ENCODE assay signal across 8 mouse cellular contexts in the genomic region with DNA sequence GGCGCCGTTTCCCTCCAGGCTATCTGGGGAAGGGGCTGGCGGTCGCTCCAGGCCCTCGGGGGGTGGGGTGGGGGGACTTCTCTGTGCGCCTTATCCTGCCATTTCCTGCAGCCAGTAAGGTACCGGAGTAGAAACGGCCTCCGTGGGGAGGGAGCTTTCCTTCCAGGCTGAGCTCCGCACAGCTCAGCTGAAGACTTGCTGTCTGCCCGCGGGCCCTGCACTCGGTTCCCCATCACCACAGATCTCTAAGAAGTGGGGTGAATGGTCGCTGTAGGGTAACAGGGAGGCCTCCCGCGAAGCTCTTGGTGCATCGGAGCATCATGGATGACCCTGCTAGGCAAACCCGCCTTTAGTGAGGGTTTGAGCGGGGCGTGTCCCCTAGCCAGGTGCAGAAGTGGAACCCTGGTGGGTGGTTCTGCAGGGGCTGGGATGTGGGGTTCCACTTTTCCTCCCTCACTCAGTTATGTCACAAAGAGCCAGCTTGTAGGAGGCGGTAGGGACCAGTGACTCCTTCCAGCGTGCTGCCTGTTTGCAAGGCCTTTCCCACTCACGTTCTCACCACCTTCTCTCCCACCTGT. TPM values are rescaled to one million over a fixed set of nuclear protein-coding genes. Genes with fewer than 3 reads are reported as not detected.
DNase-seq lines count a peak whose midpoint lies in the region; ATAC-seq lines count a peak whose summit lies in the region.

No protein-coding gene starts in this region.

- no peaks in the 10 kb centered on the region for H3K36me3 ChIP-seq in limb, embryonic 12.5 days
- no peaks in the 10 kb centered on the region for H3K36me3 ChIP-seq in stomach, embryonic 14.5 days (ENCODE audit: control insufficient read depth, insufficient read depth, low read length)

- H3K27me3 ChIP-seq in limb, embryonic 12.5 days, result peaks cover 66% of the 10 kb centered on the region
- H3K27me3 ChIP-seq in stomach, embryonic 14.5 days (ENCODE audit: control insufficient read depth, insufficient read depth, low read length), result peaks cover 25% of the 10 kb centered on the region

- H3K9me3 ChIP-seq in limb, embryonic 12.5 days, result no peaks in the 10 kb centered on the region
- no peaks in the 10 kb centered on the region for H3K9me3 ChIP-seq in stomach, embryonic 14.5 days (ENCODE audit: control insufficient read depth, low read depth, low read length)

- H3K4me2 ChIP-seq in limb, embryonic 12.5 days, result peak overlapping the region; percentile 98
- peak overlapping the region; percentile 87 for H3K4me2 ChIP-seq in stomach, embryonic 14.5 days (replicated peaks; ENCODE audit: low read depth, low read length)

- no peak overlapping the region for H3K27ac ChIP-seq in limb, embryonic 12.5 days
- no peak overlapping the region for H3K27ac ChIP-seq in stomach, embryonic 14.5 days (ENCODE audit: low read length)

- peaks cover 31% of the 10 kb centered on the region for H3K4me1 ChIP-seq in limb, embryonic 12.5 days (replicated peaks)
- peaks cover 15% of the 10 kb centered on the region; the same call in 1 of the 2 replicates for H3K4me1 ChIP-seq in stomach, embryonic 14.5 days (ENCODE audit: control insufficient read depth, insufficient read depth, low read length)

- H3K9ac ChIP-seq in limb, embryonic 12.5 days (replicated peaks), result peak overlapping the region; percentile 56; the same call in 1 of the 2 replicates
- H3K9ac ChIP-seq in stomach, embryonic 14.5 days (replicated peaks; ENCODE audit: low read depth, low read length), result no peak overlapping the region

- 8% methylated on average over 23 of the region's 23 CpGs for WGBS in limb, embryonic 12.5 days
- 12% methylated on average over 23 of the region's 23 CpGs for WGBS in stomach, embryonic 14.5 days

- DNase-seq in frontal cortex, postnatal 10 days (ENCODE audit: low spot score in 2 of 2), result no peak
- DNase-seq in right cerebral cortex, adult 2 months (ENCODE audit: low spot score in 2 of 2), result peak; percentile 44 to 49
- DNase-seq in right cerebral cortex, postnatal 14 days, result no peak
- no peak for DNase-seq in cerebellum, postnatal 25 days
- no peak for DNase-seq in adipocyte (ENCODE audit: low spot score)

- peak overlapping the region; percentile 55 for H3K4me3 ChIP-seq in limb, embryonic 12.5 days (replicated peaks)
- peak overlapping the region; percentile 52 for H3K4me3 ChIP-seq in stomach, embryonic 14.5 days (ENCODE audit: low read depth, low read length)

- ATAC-seq in frontal cortex, adult (ENCODE audit: low TSS enrichment), result 0 out of 2 replicates have a peak, but pooled peaks have one; percentile 10
- ATAC-seq in limb, embryonic 12.5 days (ENCODE audit: insufficient number of reproducible peaks, insufficient read depth, low FRiP score, low TSS enrichment, low read depth), result no peak
- no peak for ATAC-seq in stomach, embryonic 14.5 days (ENCODE audit: insufficient number of reproducible peaks, insufficient read depth, low FRiP score, low read depth)

RNA-seq across cellular contexts. Expression of a gene that starts 3.3 kb away (rescaled TPM):
- 3.3 TPM in 2 replicates for polyA plus RNA-seq in limb, embryonic 12.5 days (2016; fragmentation: Nextera tagmentation; extraction: Ambion mirVana)
- polyA plus RNA-seq in stomach, embryonic 14.5 days (2014; fragmentation: Nextera tagmentation; extraction: Ambion mirVana), result 4.9 and 6.0 TPM in 2 replicates

RNA-seq across cellular contexts. Expression of a gene that starts 43.8 kb away (rescaled TPM):
- 20.8 and 22.1 TPM in 2 replicates for polyA plus RNA-seq in limb, embryonic 12.5 days (2016; fragmentation: Nextera tagmentation; extraction: Ambion mirVana)
- 10.5 and 14.8 TPM in 2 replicates for polyA plus RNA-seq in stomach, embryonic 14.5 days (2014; fragmentation: Nextera tagmentation; extraction: Ambion mirVana)

RNA-seq across cellular contexts. Expression of a gene that starts 58.0 kb away (rescaled TPM):
- polyA plus RNA-seq in limb, embryonic 12.5 days (2016; fragmentation: Nextera tagmentation; extraction: Ambion mirVana), result not detected in 2 replicates
- not detected in 2 replicates for polyA plus RNA-seq in stomach, embryonic 14.5 days (2014; fragmentation: Nextera tagmentation; extraction: Ambion mirVana)

Comparison
In these comparisons a context has a peak if more than half of its experiments do, and no peak if none do; other contexts are left out.
1. DNase-seq: peak in right cerebral cortex, adult 2 months (2 of 2); none in frontal cortex, postnatal 10 days (0 of 2), right cerebral cortex, postnatal 14 days (single experiment), cerebellum, postnatal 25 days (0 of 2) and adipocyte (single experiment).